Mouse (Mus musculus) lung, embryonic 14.5 days (tissue): ENCODE measurements at regions not wholly inside any gene's neighbourhood (a gene's known extent, or its start where the extent isn't known, plus 50 kb on each side); places are given as distances from the start of the nearest gene placed in this dataset.

Source experiments
- ATAC-seq: fragments of 200-750 bp; cut with Nextera tagmentation; 2 replicates; pipeline ENCODE4 v1.8.0; 2017; ENCODE audit warnings: mild to moderate bottlenecking, moderate TSS enrichment, moderate library complexity; ENCODE audit not compliant: insufficient read depth
- DNase-seq: peaks from one replicate; pipeline ENCODE4 v3.0.0-alpha.2; 2015
- H3K27ac ChIP-seq: fragments of 300-500 bp; sonication (generic); 2 replicates; pipeline ENCODE4 v1.5.1; 2014; ENCODE audit warnings: low read depth, mild to moderate bottlenecking, moderate library complexity
- H3K27me3 ChIP-seq: fragments of 300-500 bp; sonication (generic); 2 replicates; pipeline ENCODE4 v1.6.1; 2014; ENCODE audit warnings: low read length, control low read depth; ENCODE audit not compliant: insufficient read depth
- H3K36me3 ChIP-seq: fragments of 300-500 bp; sonication (generic); 2 replicates; pipeline ENCODE4 v1.6.1; 2014; ENCODE audit warnings: control low read depth; ENCODE audit not compliant: insufficient read depth
- H3K4me1 ChIP-seq: fragments of 300-500 bp; sonication (generic); 2 replicates; pipeline ENCODE4 v1.6.1; 2014; ENCODE audit warnings: antibody characterized with exemption, control low read depth; ENCODE audit not compliant: insufficient read depth
- H3K4me2 ChIP-seq: fragments of 300-500 bp; sonication (generic); 2 replicates; pipeline ENCODE4 v1.6.1; 2014; ENCODE audit warnings: mild to moderate bottlenecking
- H3K4me3 ChIP-seq: fragments of 300-500 bp; sonication (generic); 2 replicates; pipeline ENCODE4 v1.5.1; 2014; ENCODE audit warnings: low read depth, low read length
- H3K9ac ChIP-seq: fragments of 300-500 bp; sonication (generic); 2 replicates; pipeline ENCODE4 v1.6.1; 2014
- H3K9me3 ChIP-seq: fragments of 300-500 bp; sonication (generic); 2 replicates; pipeline ENCODE4 v1.6.1; 2016; ENCODE audit warnings: low read depth, low read length, control low read depth
- CTCF ChIP-seq: IDR thresholded peaks from 2 replicates; pipeline ENCODE4 v1.5.1; 2016; ENCODE audit warnings: antibody characterized with exemption, low read depth
- WGBS: fragments of 180-500 bp; shearing (Covaris S2); extraction: QIAGEN DNeasy Blood & Tissue Kit; methylation state at CpG from one replicate; pipeline ENCODE4 v1.1.7; 2014; 5-methylcytosine and 5-hydroxymethylcytosine counted together

GRCm38 (mm10) chr10:37668827-37669226, 530.1 kb upstream of the Marcks start:
- no peak overlapping the region for H3K27ac ChIP-seq
- no peak overlapping the region for H3K9ac ChIP-seq
- H3K4me2 ChIP-seq, result no peak overlapping the region
- no peaks in the 10 kb centered on the region for H3K36me3 ChIP-seq
- 49% methylated on average over 2 of the region's 2 CpGs for WGBS
- no peaks in the 10 kb centered on the region for H3K4me1 ChIP-seq
- H3K9me3 ChIP-seq, result no peaks in the 10 kb centered on the region
- peak; percentile 68 for DNase-seq
- no peak overlapping the region for H3K4me3 ChIP-seq
- no peaks in the 10 kb centered on the region for H3K27me3 ChIP-seq
- ATAC-seq, result no peak; the same call in 1 of the 2 replicates
- TF ChIP-seq CTCF, result no peak

GRCm38 (mm10) chr10:37667031-37667745, 528.5 kb upstream of the Marcks start:
- no peak overlapping the region for H3K27ac ChIP-seq
- ATAC-seq (no peak), DNase-seq (no peak)
- no peak overlapping the region for H3K4me3 ChIP-seq
- H3K4me2 ChIP-seq, result no peak overlapping the region
- H3K27me3 ChIP-seq, result no peaks in the 10 kb centered on the region
- no peaks in the 10 kb centered on the region for H3K4me1 ChIP-seq
- H3K36me3 ChIP-seq, result no peaks in the 10 kb centered on the region
- H3K9ac ChIP-seq, result no peak overlapping the region
- TF ChIP-seq CTCF, result no peak
- H3K9me3 ChIP-seq, result no peaks in the 10 kb centered on the region
- 51% methylated on average over 7 of the region's 7 CpGs for WGBS

GRCm38 (mm10) chr10:37666535-37666934, 527.8 kb upstream of the Marcks start:
- H3K36me3 ChIP-seq, result no peaks in the 10 kb centered on the region
- no peak overlapping the region for H3K4me2 ChIP-seq
- H3K9me3 ChIP-seq, result no peaks in the 10 kb centered on the region
- no peaks in the 10 kb centered on the region for H3K4me1 ChIP-seq
- no peak overlapping the region for H3K4me3 ChIP-seq
- no peak for TF ChIP-seq CTCF
- ATAC-seq (no peak), DNase-seq (no peak)
- no peaks in the 10 kb centered on the region for H3K27me3 ChIP-seq
- H3K27ac ChIP-seq, result no peak overlapping the region
- WGBS, result 91% methylated on average over 2 of the region's 2 CpGs
- H3K9ac ChIP-seq, result no peak overlapping the region

GRCm38 (mm10) chr10:37637001-37637562, 498.4 kb upstream of the Marcks start:
- WGBS, result 25% methylated on average over 7 of the region's 7 CpGs
- TF ChIP-seq CTCF, result no peak
- no peak overlapping the region for H3K4me3 ChIP-seq
- no peaks in the 10 kb centered on the region for H3K4me1 ChIP-seq
- H3K9ac ChIP-seq, result no peak overlapping the region
- DNase-seq, result no peak
- H3K9me3 ChIP-seq, result no peaks in the 10 kb centered on the region
- ATAC-seq, result no peak
- H3K27me3 ChIP-seq, result no peaks in the 10 kb centered on the region
- H3K36me3 ChIP-seq, result no peaks in the 10 kb centered on the region
- no peak overlapping the region for H3K27ac ChIP-seq
- no peak overlapping the region for H3K4me2 ChIP-seq

GRCm38 (mm10) chr10:37636421-37636820, 497.7 kb upstream of the Marcks start:
- 29% methylated on average over 4 of the region's 4 CpGs for WGBS
- ATAC-seq (no peak), DNase-seq (no peak)
- H3K27me3 ChIP-seq, result no peaks in the 10 kb centered on the region
- TF ChIP-seq CTCF, result no peak
- no peak overlapping the region for H3K4me3 ChIP-seq
- H3K27ac ChIP-seq, result no peak overlapping the region
- no peaks in the 10 kb centered on the region for H3K9me3 ChIP-seq
- H3K9ac ChIP-seq, result no peak overlapping the region
- no peak overlapping the region for H3K4me2 ChIP-seq
- no peaks in the 10 kb centered on the region for H3K36me3 ChIP-seq
- no peaks in the 10 kb centered on the region for H3K4me1 ChIP-seq

GRCm38 (mm10) chr10:37630403-37630802, 491.7 kb upstream of the Marcks start:
- WGBS, result 91% methylated on average over 1 of the region's 1 CpGs
- Histone ChIP-seq H3K9me3 (no peaks in the 10 kb centered on the region), H3K36me3 (no peaks in the 10 kb centered on the region), H3K4me3 (no peak overlapping the region), H3K4me1 (no peaks in the 10 kb centered on the region), H3K27me3 (no peaks in the 10 kb centered on the region), H3K4me2 (no peak overlapping the region), H3K27ac (no peak overlapping the region), H3K9ac (no peak overlapping the region)
- no peak for TF ChIP-seq CTCF
- no peak for ATAC-seq
- no peak for DNase-seq

- Histone ChIP-seq H3K27ac (no peak overlapping the region), H3K4me1 (no peaks in the 10 kb centered on the region), H3K4me2 (no peak overlapping the region), H3K9ac (no peak overlapping the region), H3K4me3 (no peak overlapping the region), H3K9me3 (no peaks in the 10 kb centered on the region), H3K27me3 (no peaks in the 10 kb centered on the region), H3K36me3 (no peaks in the 10 kb centered on the region)
- TF ChIP-seq CTCF, result no peak
- peak; percentile 41 for DNase-seq
- ATAC-seq, result no peak
- WGBS, result 67% methylated on average over 3 of the region's 3 CpGs
Observed at GRCm38 (mm10) chr10:37627900-37628299, 489.2 kb upstream of the Marcks start.
